Mouse (Mus musculus): ENCODE results near the gene 9530077C05Rik. TPM values are rescaled to one million over a fixed set of nuclear protein-coding genes. Genes with fewer than 3 reads are reported as not detected.
A peak's percentile ranks its signal among the peaks of the same experiment; 100 is the strongest.

Gene 9530077C05Rik
- polyA plus RNA-seq, 1 experiment from 2014 or later: 11.8 TPM

- Histone ChIP-seq H3K27ac (replicated peaks) (peak overlapping the region; percentile 89), H3K4me1 (peaks cover 7% of the 10 kb centered on the region), H3K9ac (replicated peaks) (peak overlapping the region; percentile 88), H3K9me3 (no peaks in the 10 kb centered on the region), H3K36me3 (0 out of 2 replicates have a peak, but pooled peaks cover 4% of the 10 kb centered on the region), H3K4me3 (peak overlapping the region; percentile 85), H3K27me3 (no peaks in the 10 kb centered on the region), H3K4me2 (replicated peaks) (peak overlapping the region; percentile 74)
- 5% methylated on average over 43 of the region's 43 CpGs for WGBS
- ATAC-seq (ENCODE audit: low FRiP score, low read depth): peak; percentile 92
These were observed 57.0 kb downstream of the 9530077C05Rik start for GRCm38 (mm10) chr9:22468170-22468898.

DNA sequence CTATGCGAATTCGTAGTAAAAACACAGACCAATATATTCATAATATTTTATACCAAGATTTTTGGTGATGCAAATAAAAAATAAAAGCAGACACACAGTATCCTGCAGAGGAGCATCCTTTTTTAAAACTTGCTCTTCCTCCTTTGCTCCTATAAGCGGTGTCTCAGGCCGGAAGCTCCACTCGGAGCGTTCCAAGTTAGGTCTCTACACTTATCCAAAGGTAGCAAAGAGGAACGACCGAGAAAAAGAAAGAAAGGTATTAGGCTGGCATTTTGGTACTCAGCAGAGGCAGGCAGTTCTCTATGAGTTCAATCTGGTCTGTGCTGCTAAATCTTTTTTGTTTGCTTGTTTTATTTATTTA is 57.6 kb downstream of the 9530077C05Rik start:
- 72% methylated on average over 8 of the region's 8 CpGs for WGBS
- no peak for ATAC-seq (ENCODE audit: low FRiP score, low read depth)
- no peaks in the 10 kb centered on the region for H3K27me3 ChIP-seq
- no peak overlapping the region for H3K4me3 ChIP-seq
- no peak overlapping the region for H3K27ac ChIP-seq (replicated peaks)
- peaks cover 7% of the 10 kb centered on the region for H3K4me1 ChIP-seq
- no peak overlapping the region for H3K9ac ChIP-seq (replicated peaks)
- H3K36me3 ChIP-seq: 0 out of 2 replicates have a peak, but pooled peaks cover 4% of the 10 kb centered on the region
- peak overlapping the region; percentile 74 for H3K4me2 ChIP-seq (replicated peaks)
- no peaks in the 10 kb centered on the region for H3K9me3 ChIP-seq

- H3K4me2 ChIP-seq (replicated peaks): peak within 1 kb of the TSS; percentile 74
- ATAC-seq (ENCODE audit: low FRiP score, low read depth): no peak
- H3K4me1 ChIP-seq: peaks cover 7% of the 10 kb centered on the region
- H3K36me3 ChIP-seq: 0 out of 2 replicates have a peak, but pooled peaks cover 4% of the 10 kb centered on the region
- H3K4me3 ChIP-seq: peak within 1 kb of the TSS; percentile 85
- H3K9me3 ChIP-seq: no peaks in the 10 kb centered on the region
- H3K27ac ChIP-seq (replicated peaks): no peak within 1 kb of the TSS
- H3K27me3 ChIP-seq: no peaks in the 10 kb centered on the region
- WGBS: 88% methylated on average over 3 of the region's 3 CpGs
- no peak within 1 kb of the TSS for H3K9ac ChIP-seq (replicated peaks)
These were observed 58.3 kb downstream of the 9530077C05Rik start, which contains the start of gene Rp9 for GRCm38 (mm10) chr9:22469643-22470042. Rp9 (minus strand) TSS chr9:22469743.

DNA sequence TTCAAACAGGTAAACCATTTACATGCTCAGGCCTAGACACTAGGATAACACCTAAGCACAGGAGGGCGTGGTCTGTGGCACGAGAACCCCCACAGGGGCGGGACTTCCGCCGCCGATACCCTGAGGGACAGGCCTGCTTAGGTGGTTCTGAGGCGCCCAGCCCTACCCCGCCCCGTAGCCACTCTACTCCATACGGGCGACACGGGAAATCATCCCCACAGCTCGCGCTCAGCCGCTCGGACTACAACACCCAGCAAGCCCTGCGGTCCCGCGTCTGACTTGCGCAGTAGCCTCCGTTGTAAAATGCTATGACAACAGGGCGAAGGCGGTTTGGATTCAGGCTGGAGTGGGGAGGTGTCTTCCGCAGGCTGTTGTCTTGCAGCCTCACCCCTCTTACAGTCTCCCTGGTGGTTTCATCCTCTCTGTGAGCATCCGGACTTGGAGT is 64.1 kb downstream of the 9530077C05Rik start, which contains the start of gene Bbs9:
TSS of gene Bbs9 (plus strand) at position 292 of the 445 bp plus-strand sequence.
- peak within 1 kb of the TSS; percentile 88 for H3K4me2 ChIP-seq (replicated peaks)
- no peaks in the 10 kb centered on the region for H3K27me3 ChIP-seq
- H3K9me3 ChIP-seq: no peaks in the 10 kb centered on the region
- peak within 1 kb of the TSS; percentile 65 for H3K9ac ChIP-seq (replicated peaks)
- H3K4me3 ChIP-seq: peak within 1 kb of the TSS; percentile 67
- peak; percentile 99 for ATAC-seq (ENCODE audit: low FRiP score, low read depth)
- H3K36me3 ChIP-seq: no peaks in the 10 kb centered on the region
- H3K27ac ChIP-seq (replicated peaks): 0 out of 2 replicates have a peak within 1 kb of the TSS, but pooled peaks have one; percentile 40
- H3K4me1 ChIP-seq: peaks cover 5% of the 10 kb centered on the region
- WGBS: under 1% methylated on average over 25 of the region's 25 CpGs

DNA sequence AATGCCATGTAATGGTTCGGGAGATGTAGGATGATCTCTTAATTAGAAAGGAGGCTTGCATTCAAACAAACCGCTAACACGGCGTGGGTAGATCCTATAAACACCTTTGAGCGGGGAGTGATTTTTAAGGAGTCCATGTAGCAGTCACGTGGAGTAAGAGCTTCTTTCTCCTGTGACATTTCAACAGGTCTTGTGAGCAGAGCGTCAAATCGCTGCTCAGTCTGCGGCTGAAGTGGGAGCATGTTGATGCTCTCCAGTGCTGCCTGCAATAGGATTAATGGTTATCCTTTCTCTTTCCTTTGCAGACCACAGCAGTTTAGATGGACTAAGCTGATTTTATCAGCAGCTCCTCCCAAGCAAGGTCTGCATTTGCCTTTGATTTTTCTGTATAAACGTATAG is 65.0 kb downstream of the 9530077C05Rik start:
- peak overlapping the region; percentile 67 for H3K4me3 ChIP-seq
- H3K27me3 ChIP-seq: no peaks in the 10 kb centered on the region
- no peaks in the 10 kb centered on the region for H3K9me3 ChIP-seq
- peak overlapping the region; percentile 88 for H3K4me2 ChIP-seq (replicated peaks)
- ATAC-seq (ENCODE audit: low FRiP score, low read depth): no peak
- H3K27ac ChIP-seq (replicated peaks): no peak overlapping the region
- no peaks in the 10 kb centered on the region for H3K36me3 ChIP-seq
- H3K9ac ChIP-seq (replicated peaks): peak overlapping the region; percentile 65
- peaks cover 5% of the 10 kb centered on the region for H3K4me1 ChIP-seq
- 5% methylated on average over 10 of the region's 10 CpGs for WGBS

DNA sequence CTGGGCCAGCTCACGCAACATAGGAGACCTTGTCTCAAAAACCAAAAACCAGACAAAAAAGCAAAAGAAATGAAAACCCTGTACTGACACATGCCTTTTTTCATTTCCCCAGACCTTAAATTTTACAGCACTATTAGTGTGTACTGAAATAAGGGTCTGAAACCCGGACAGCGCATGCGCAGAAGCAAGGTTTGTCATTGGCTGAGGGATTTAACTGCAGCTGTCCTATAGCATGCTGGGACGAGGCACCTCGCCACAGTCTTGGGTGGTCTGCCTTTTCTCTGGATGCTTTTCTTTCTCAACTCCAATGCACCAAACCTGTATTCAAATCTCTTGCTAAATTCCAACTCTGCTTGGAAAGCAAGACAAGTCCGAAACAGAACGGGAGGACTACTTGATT is 67.6 kb downstream of the 9530077C05Rik start:
- WGBS: 93% methylated on average over 8 of the region's 8 CpGs
- no peak overlapping the region for H3K4me2 ChIP-seq (replicated peaks)

GRCm38 (mm10) chr9:22483866-22484561 is 72.7 kb downstream of the 9530077C05Rik start:
- no peak overlapping the region for H3K27ac ChIP-seq (replicated peaks)
- H3K4me1 ChIP-seq: no peaks in the 10 kb centered on the region
- ATAC-seq (ENCODE audit: low FRiP score, low read depth): no peak
- H3K27me3 ChIP-seq: no peaks in the 10 kb centered on the region
- no peak overlapping the region for H3K4me3 ChIP-seq
- no peaks in the 10 kb centered on the region for H3K36me3 ChIP-seq
- H3K4me2 ChIP-seq (replicated peaks): no peak overlapping the region
- H3K9ac ChIP-seq (replicated peaks): no peak overlapping the region
- H3K9me3 ChIP-seq: no peaks in the 10 kb centered on the region
- WGBS: 93% methylated on average over 8 of the region's 8 CpGs

More for the DNA sequence above, 67.6 kb downstream of the 9530077C05Rik start:
- Histone ChIP-seq H3K36me3 (no peaks in the 10 kb centered on the region), H3K9ac (replicated peaks) (no peak overlapping the region), H3K27me3 (no peaks in the 10 kb centered on the region), H3K27ac (replicated peaks) (no peak overlapping the region), H3K9me3 (no peaks in the 10 kb centered on the region), H3K4me1 (peaks cover 5% of the 10 kb centered on the region), H3K4me3 (no peak overlapping the region)
- ATAC-seq (ENCODE audit: low FRiP score, low read depth): no peak

- Histone ChIP-seq H3K4me3 (no peak overlapping the region), H3K9me3 (no peaks in the 10 kb centered on the region), H3K27me3 (no peaks in the 10 kb centered on the region), H3K36me3 (no peaks in the 10 kb centered on the region), H3K27ac (replicated peaks) (no peak overlapping the region), H3K9ac (replicated peaks) (no peak overlapping the region), H3K4me1 (no peaks in the 10 kb centered on the region), H3K4me2 (replicated peaks) (no peak overlapping the region)
- ATAC-seq (ENCODE audit: low FRiP score, low read depth): no peak
- 91% methylated on average over 12 of the region's 12 CpGs for WGBS
These were observed 73.4 kb downstream of the 9530077C05Rik start for GRCm38 (mm10) chr9:22484562-22485308.

DNA sequence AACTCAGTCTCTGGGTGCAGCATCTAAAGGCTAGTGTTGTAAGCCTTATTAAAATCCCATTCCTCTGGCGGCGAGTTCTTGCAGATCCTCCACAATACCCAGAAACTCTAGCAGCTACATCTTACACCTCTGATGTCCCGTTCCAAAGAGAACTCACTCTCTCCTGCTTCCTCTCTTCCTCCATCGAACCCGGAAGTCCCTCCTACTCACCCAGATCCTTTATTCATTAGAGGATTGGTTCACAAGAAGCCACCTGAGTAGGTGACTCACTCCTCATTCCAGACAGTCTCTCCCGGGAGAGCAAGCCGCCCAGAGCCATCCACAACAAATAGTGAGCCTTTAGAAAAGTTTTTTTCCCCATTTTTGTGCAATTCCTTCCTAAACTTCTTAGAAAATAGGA is 74.9 kb downstream of the 9530077C05Rik start:
- 95% methylated on average over 7 of the region's 7 CpGs for WGBS

GRCm38 (mm10) chr9:22488963-22489362 is 77.7 kb downstream of the 9530077C05Rik start:
- no peaks in the 10 kb centered on the region for H3K36me3 ChIP-seq

More for the DNA sequence above, 74.9 kb downstream of the 9530077C05Rik start:
- Histone ChIP-seq H3K27ac (replicated peaks) (no peak overlapping the region), H3K9ac (replicated peaks) (no peak overlapping the region), H3K4me2 (replicated peaks) (no peak overlapping the region), H3K36me3 (no peaks in the 10 kb centered on the region), H3K9me3 (no peaks in the 10 kb centered on the region), H3K4me3 (no peak overlapping the region), H3K4me1 (no peaks in the 10 kb centered on the region), H3K27me3 (no peaks in the 10 kb centered on the region)
- ATAC-seq (ENCODE audit: low FRiP score, low read depth): no peak

More at GRCm38 (mm10) chr9:22488963-22489362, 77.7 kb downstream of the 9530077C05Rik start:
- Histone ChIP-seq H3K4me3 (no peak overlapping the region), H3K9me3 (no peaks in the 10 kb centered on the region), H3K9ac (replicated peaks) (no peak overlapping the region), H3K4me2 (replicated peaks) (no peak overlapping the region), H3K4me1 (no peaks in the 10 kb centered on the region), H3K27ac (replicated peaks) (no peak overlapping the region), H3K27me3 (no peaks in the 10 kb centered on the region)
- WGBS: 67% methylated on average over 9 of the region's 9 CpGs
- ATAC-seq (ENCODE audit: low FRiP score, low read depth): no peak

Measured in midbrain, embryonic 12.5 days (tissue).